Mouse (Mus musculus) heart, adult 18-20 months (tissue): ENCODE measurements around the gene Bzw2. TPM values are rescaled to one million over a fixed set of nuclear protein-coding genes. Genes with fewer than 3 reads are reported as not detected.
A peak's percentile ranks its signal among the peaks of the same experiment; 100 is the strongest.

ENCODE experiments used
- DNase-seq, 2 experiments: peaks; one replicate each; pipeline ENCODE4 v3.0.0; 2021 to 2022; ENCODE audit warnings: mixed read lengths in 1 of 2
- long read RNA-seq, 2 experiments: library from polyadenylated mRNA; stranded (forward); transcript quantifications; one replicate each; pipeline ENCODE4 v2.0.0; 2021
- total RNA-seq, 2 experiments: library from RNA; stranded (reverse); gene quantifications; 2 replicates each; pipeline ENCODE4 v1.2.3; 2021

Bzw2 gene
- 100 to 1,000 TPM; 192 to 199 TPM for total RNA-seq
- long read RNA-seq, experiment 1, transcript Bzw2-201 (12 exons, 1,871 nt): major isoform, 67 of 82 reads
- long read RNA-seq, experiment 1, partial matches to known transcripts: 13 of 82 reads
- long read RNA-seq, experiment 1, other reads (novel, unspliced or antisense): 2 of 82 reads
- long read RNA-seq, experiment 2, transcript Bzw2-201 (12 exons, 1,871 nt): major isoform, 32 of 44 reads
- long read RNA-seq, experiment 2, partial matches to known transcripts: 11 of 44 reads
- long read RNA-seq, experiment 2, other reads (novel, unspliced or antisense): 1 of 44 reads

- peak; percentile 82 to 85 for DNase-seq
Measured at GRCm38 (mm10) chr12:36157638-36158308, at the start of gene Bzw2. Gene Bzw2, minus strand, starts transcription at chr12:36158080.

- peak; percentile 65 to 81 for DNase-seq
Measured at GRCm38 (mm10) chr12:36207072-36207799, 49.4 kb upstream of the Bzw2 start.

GRCm38 (mm10) chr12:36205579-36206119 is 47.8 kb upstream of the Bzw2 start:
- peak in 1 of 2 experiments; percentile 12 for DNase-seq

- no peak for DNase-seq
Measured at GRCm38 (mm10) chr12:36194976-36195375, 37.1 kb upstream of the Bzw2 start.

- DNase-seq: no peak
Measured at GRCm38 (mm10) chr12:36190343-36190742, 32.5 kb upstream of the Bzw2 start.

GRCm38 (mm10) chr12:36189610-36190009 is 31.7 kb upstream of the Bzw2 start:
- DNase-seq: no peak

- DNase-seq: no peak
Measured at GRCm38 (mm10) chr12:36187081-36187480, 29.2 kb upstream of the Bzw2 start.

GRCm38 (mm10) chr12:36182570-36182969 is 24.7 kb upstream of the Bzw2 start:
- peak; percentile 64 to 78 for DNase-seq

- no peak for DNase-seq
Measured at GRCm38 (mm10) chr12:36177227-36177626, 19.3 kb upstream of the Bzw2 start.

- DNase-seq: no peak
Measured at GRCm38 (mm10) chr12:36165299-36165698, 7.4 kb upstream of the Bzw2 start.

GRCm38 (mm10) chr12:36164126-36164791 is 6.4 kb upstream of the Bzw2 start:
- DNase-seq: no peak

- DNase-seq: no peak
Measured at GRCm38 (mm10) chr12:36157304-36157637, 609 bp downstream of the Bzw2 start.

- peak; percentile 92 to 93 for DNase-seq
Measured at GRCm38 (mm10) chr12:36156637-36157303, 1.1 kb downstream of the Bzw2 start, which contains the start of gene Ankmy2. Gene Ankmy2, plus strand, starts transcription at chr12:36157114.

- no peak for DNase-seq
Measured at GRCm38 (mm10) chr12:36156101-36156636, 1.7 kb downstream of the Bzw2 start.

GRCm38 (mm10) chr12:36155141-36155641 is 2.7 kb downstream of the Bzw2 start:
- DNase-seq: peak; percentile 31 to 50

- DNase-seq: no peak
Measured at GRCm38 (mm10) chr12:36150737-36151136, 7.1 kb downstream of the Bzw2 start.

GRCm38 (mm10) chr12:36150265-36150664 is 7.6 kb downstream of the Bzw2 start:
- DNase-seq: peak; percentile 51 to 54

- DNase-seq: no peak
Measured at GRCm38 (mm10) chr12:36146230-36147011, 11.5 kb downstream of the Bzw2 start.

GRCm38 (mm10) chr12:36140401-36140800 is 17.5 kb downstream of the Bzw2 start:
- no peak for DNase-seq

- DNase-seq: peak; percentile 43 to 53
Measured at GRCm38 (mm10) chr12:36137192-36137591, 20.7 kb downstream of the Bzw2 start.
